In the genomic region with DNA sequence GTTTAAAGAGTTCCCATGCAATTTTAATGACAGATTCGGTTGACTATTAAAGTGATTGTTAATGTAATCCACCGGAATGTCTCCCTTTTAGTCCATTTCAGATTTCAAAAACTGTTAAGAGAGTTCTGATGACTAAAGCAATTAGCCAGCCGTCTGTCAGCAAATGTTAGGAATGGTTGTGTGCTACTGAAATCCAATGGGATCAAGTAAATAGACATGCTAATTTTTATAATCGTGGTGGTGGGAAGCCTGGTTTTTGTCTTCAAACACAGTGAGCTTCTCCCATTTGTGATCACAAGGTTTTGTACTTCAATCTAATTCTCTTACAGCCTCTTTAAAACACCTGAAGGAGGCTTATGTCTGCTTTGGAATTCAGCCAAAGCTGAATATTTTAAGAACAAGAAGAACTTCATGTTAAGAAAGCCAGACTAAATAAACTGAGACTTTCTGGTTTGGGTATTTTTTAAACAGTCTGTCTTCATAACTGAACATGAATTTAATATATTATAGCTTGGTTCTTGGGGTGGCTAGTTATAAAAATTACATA, we compare ENCODE assay signal across 8 mouse cellular contexts. TPM values are rescaled to one million over a fixed set of nuclear protein-coding genes. Genes with fewer than 3 reads are reported as not detected.
DNase-seq lines count a peak whose midpoint lies in the region; ATAC-seq and TF ChIP-seq lines count a peak whose summit lies in the region.

No protein-coding gene starts in this region.

- peak overlapping the region; percentile 95 for H3K4me2 ChIP-seq in heart, embryonic 11.5 days
- peak overlapping the region; percentile 97 for H3K4me2 ChIP-seq in heart, embryonic 16.5 days (ENCODE audit: low read depth, low read length)

- 55% methylated on average over 4 of the region's 4 CpGs for WGBS in heart, embryonic 11.5 days (ENCODE audit: insufficient replicate concordance)
- 17% methylated on average over 4 of the region's 4 CpGs for WGBS in liver, adult 2 months
- WGBS in heart, embryonic 16.5 days: 44% methylated on average over 4 of the region's 4 CpGs

- H3K9ac ChIP-seq in heart, embryonic 11.5 days (ENCODE audit: low read depth, low read length): no peak overlapping the region
- H3K9ac ChIP-seq in liver, adult 2 months (ENCODE audit: low read depth, low read length): 0 out of 2 replicates have a peak overlapping the region, but pooled peaks have one; percentile 23
- peak overlapping the region; percentile 91 for H3K9ac ChIP-seq in heart, embryonic 16.5 days (ENCODE audit: low read length)

- H3K4me3 ChIP-seq in heart, embryonic 11.5 days (ENCODE audit: low read depth, low read length): peak overlapping the region; percentile 84
- H3K4me3 ChIP-seq in liver, adult 2 months (ENCODE audit: insufficient read depth, low read depth, low read length): peak overlapping the region; percentile 9; the same call in 1 of the 2 replicates
- H3K4me3 ChIP-seq in heart, embryonic 16.5 days (ENCODE audit: low read length): peak overlapping the region; percentile 90

- H3K4me1 ChIP-seq in heart, embryonic 11.5 days (ENCODE audit: control insufficient read depth, insufficient read depth, low read length): peaks cover 24% of the 10 kb centered on the region
- H3K4me1 ChIP-seq in liver, adult 2 months (ENCODE audit: control insufficient read depth, insufficient read depth, low read length): peaks cover 23% of the 10 kb centered on the region
- peaks cover 33% of the 10 kb centered on the region for H3K4me1 ChIP-seq in heart, embryonic 16.5 days (ENCODE audit: control insufficient read depth, insufficient read depth, low read length)

- TF ChIP-seq CTCF in liver, adult 2 months (IDR thresholded peaks at IDR 0.05; ENCODE audit: low read depth, low read length): no peak

- ATAC-seq in heart, embryonic 11.5 days (replicated peaks; ENCODE audit: insufficient number of reproducible peaks, low FRiP score, low TSS enrichment): no peak
- no peak for ATAC-seq in heart, embryonic 16.5 days (replicated peaks; ENCODE audit: extremely low read depth, insufficient read depth, low FRiP score)

- 0 out of 2 replicates have a peak, but pooled peaks cover 7% of the 10 kb centered on the region for H3K27me3 ChIP-seq in heart, embryonic 11.5 days (ENCODE audit: control insufficient read depth, insufficient read depth, low read length)
- H3K27me3 ChIP-seq in liver, adult 2 months (ENCODE audit: control insufficient read depth, insufficient read depth, low read length): no peaks in the 10 kb centered on the region
- H3K27me3 ChIP-seq in heart, embryonic 16.5 days (ENCODE audit: control insufficient read depth, insufficient read depth, low read length): no peaks in the 10 kb centered on the region

- no peaks in the 10 kb centered on the region for H3K36me3 ChIP-seq in heart, embryonic 11.5 days (ENCODE audit: control insufficient read depth, insufficient read depth, low read length)
- H3K36me3 ChIP-seq in liver, adult 2 months (ENCODE audit: control insufficient read depth, insufficient read depth, low read length): no peaks in the 10 kb centered on the region
- no peaks in the 10 kb centered on the region for H3K36me3 ChIP-seq in heart, embryonic 16.5 days (ENCODE audit: control insufficient read depth, insufficient read depth)

- DNase-seq in heart, postnatal 4 days: no peak
- DNase-seq in liver, adult 2 months (ENCODE audit: extremely low read depth, low read depth, low spot score): peak; percentile 42
- no peak for DNase-seq in liver
- peak; percentile 58 for DNase-seq in lung, postnatal 36 days
- no peak for DNase-seq in spleen, postnatal 10 days (ENCODE audit: low spot score in 2 of 2)
- no peak for DNase-seq in embryo, embryonic 11 days

- H3K79me2 ChIP-seq in liver, adult 2 months (ENCODE audit: control insufficient read depth, insufficient read depth, low read length): peaks cover 27% of the 10 kb centered on the region; the same call in 1 of the 2 replicates

- no peaks in the 10 kb centered on the region for H3K9me3 ChIP-seq in heart, embryonic 11.5 days (replicated peaks; ENCODE audit: control insufficient read depth, low read length)
- no peaks in the 10 kb centered on the region for H3K9me3 ChIP-seq in heart, embryonic 16.5 days (replicated peaks; ENCODE audit: control insufficient read depth, low read length)

- TF ChIP-seq POLR2A in liver, adult 2 months (IDR thresholded peaks at IDR 0.05; ENCODE audit: extremely low read depth, insufficient read depth, low read length): no peak

- no peak overlapping the region for H3K27ac ChIP-seq in heart, embryonic 11.5 days (ENCODE audit: low read depth, low read length)
- H3K27ac ChIP-seq in liver, adult 2 months (replicated peaks; ENCODE audit: insufficient read depth, low read depth, low read length): peak overlapping the region; percentile 25; the same call in 1 of the 2 replicates
- no peak overlapping the region for H3K27ac ChIP-seq in heart, embryonic 16.5 days (ENCODE audit: low read length)

RNA-seq across cellular contexts. Expression of gene Map3k5, which starts 1.6 kb away (rescaled TPM):
- 3.2 and 4.2 TPM in 2 replicates for polyA plus RNA-seq in heart, embryonic 11.5 days (2014; fragmentation: Nextera tagmentation; extraction: Ambion mirVana)
- total RNA-seq in heart, postnatal 4 days (2021): 10 to 100 TPM; 27.7 to 28.3 TPM
- 25.4 and 26.4 TPM in 2 replicates for total RNA-seq in liver, adult 2 months (2014; rRNA removed)
- polyA plus RNA-seq in liver, adult 2 months (2012; rRNA removed): 2.8 and 2.9 TPM in 2 replicates
- polyA plus RNA-seq in heart, embryonic 16.5 days (2015; fragmentation: Nextera tagmentation; extraction: Ambion mirVana): 2.8 and 3.0 TPM in 2 replicates

RNA-seq across cellular contexts. Expression of gene Pex7, which starts 28.4 kb away (rescaled TPM):
- 36.5 and 38.4 TPM in 2 replicates for polyA plus RNA-seq in heart, embryonic 11.5 days (2014; fragmentation: Nextera tagmentation; extraction: Ambion mirVana)
- 10 to 100 TPM; 24.0 to 24.2 TPM for total RNA-seq in heart, postnatal 4 days (2021)
- 112 and 114 TPM in 2 replicates for total RNA-seq in liver, adult 2 months (2014; rRNA removed)
- 118 and 129 TPM in 2 replicates for polyA plus RNA-seq in liver, adult 2 months (2012; rRNA removed)
- 38.6 and 41.4 TPM in 2 replicates for polyA plus RNA-seq in heart, embryonic 16.5 days (2015; fragmentation: Nextera tagmentation; extraction: Ambion mirVana)

Comparison
In these comparisons a context has a peak if more than half of its experiments do, and no peak if none do; other contexts are left out.
1. DNase-seq: peak in liver, adult 2 months (single experiment) and lung, postnatal 36 days (single experiment); none in heart, postnatal 4 days (single experiment), liver (single experiment), spleen, postnatal 10 days (0 of 2) and embryo, embryonic 11 days (single experiment).
2. H3K4me3 ChIP-seq: peak in every context shown above with its lines; median percentile 90 in heart, embryonic 16.5 days; 84 in heart, embryonic 11.5 days; 9 in liver, adult 2 months.